Mouse (Mus musculus) layer of hippocampus, adult 18-20 months (tissue): ENCODE measurements around the gene Nyap1. TPM values are rescaled to one million over a fixed set of nuclear protein-coding genes. Genes with fewer than 3 reads are reported as not detected.
"Not testable (repeated sequence)": the region's sequence is repeated elsewhere in the genome, so short reads cannot be mapped to it uniquely, and the experiment has no call there.

Source experiments
- DNase-seq, 2 experiments: peaks; one replicate each; pipeline ENCODE4 v3.0.0; 2022; ENCODE audit warnings: low spot score in 2 of 2
- total RNA-seq, 2 experiments: library from RNA; stranded (reverse); gene quantifications; 2 replicates each; pipeline ENCODE4 v1.2.3; 2021

Nyap1 gene
- total RNA-seq, 2 experiments from 2014 or later, result 72.6 to 74.4 TPM

DNA sequence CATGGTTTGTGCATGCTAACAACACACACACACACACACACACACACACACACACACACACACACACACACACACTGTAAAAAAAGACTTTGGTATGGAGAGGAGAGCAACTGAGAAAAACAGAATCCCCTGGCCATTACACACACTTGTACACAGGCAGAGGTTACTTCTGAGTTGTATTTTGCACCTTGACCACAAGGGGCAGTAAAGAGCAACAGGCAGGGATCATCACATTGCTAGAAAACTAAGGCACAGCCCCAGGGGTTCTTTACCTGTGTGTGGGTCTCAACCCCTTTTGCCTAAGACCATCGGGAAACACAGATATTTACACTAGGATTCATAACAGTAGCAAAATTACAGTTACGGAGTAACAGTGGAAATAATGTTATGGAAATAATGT lies 29.3 kb upstream of the Nyap1 start:
- no peak for DNase-seq

DNA sequence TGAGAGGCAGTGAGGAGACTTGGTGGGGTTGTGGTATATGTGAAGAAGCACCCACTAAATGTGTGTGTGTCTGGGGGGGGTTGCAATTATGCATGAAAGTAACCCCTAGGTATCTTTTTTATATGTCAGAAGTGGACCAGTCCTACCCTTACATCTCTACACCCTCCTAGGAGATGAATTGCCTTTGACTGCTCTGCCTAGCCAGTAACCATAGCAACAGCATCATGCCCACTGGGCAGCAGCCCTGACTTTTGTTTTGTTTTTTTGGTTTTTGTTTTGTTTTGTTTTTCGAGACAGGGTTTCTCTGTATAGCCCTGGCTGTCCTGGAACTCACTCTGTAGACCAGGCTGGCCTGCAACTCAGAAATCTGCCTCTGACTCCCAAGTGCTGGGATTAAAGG lies 27.1 kb upstream of the Nyap1 start:
- no peak for DNase-seq

DNA sequence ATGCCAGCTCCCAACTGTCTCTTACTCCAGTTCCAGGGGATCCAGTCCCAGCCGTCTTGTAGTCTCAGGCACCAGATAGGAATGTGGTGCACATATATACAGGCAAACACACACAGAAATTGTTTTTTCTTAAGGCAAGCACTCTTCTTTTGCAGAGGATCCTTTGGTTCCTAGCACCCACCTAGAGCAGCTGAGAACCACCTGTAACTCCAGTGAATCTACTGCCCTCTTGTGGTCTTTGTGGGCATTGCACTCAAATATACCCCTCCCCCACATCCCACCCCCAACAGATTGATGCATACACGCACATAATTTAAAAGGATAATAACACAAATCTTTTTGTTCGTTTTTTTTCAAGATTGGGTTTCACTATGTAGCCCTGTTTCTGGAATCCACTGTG lies 24.9 kb upstream of the Nyap1 start:
- DNase-seq, result no peak

DNA sequence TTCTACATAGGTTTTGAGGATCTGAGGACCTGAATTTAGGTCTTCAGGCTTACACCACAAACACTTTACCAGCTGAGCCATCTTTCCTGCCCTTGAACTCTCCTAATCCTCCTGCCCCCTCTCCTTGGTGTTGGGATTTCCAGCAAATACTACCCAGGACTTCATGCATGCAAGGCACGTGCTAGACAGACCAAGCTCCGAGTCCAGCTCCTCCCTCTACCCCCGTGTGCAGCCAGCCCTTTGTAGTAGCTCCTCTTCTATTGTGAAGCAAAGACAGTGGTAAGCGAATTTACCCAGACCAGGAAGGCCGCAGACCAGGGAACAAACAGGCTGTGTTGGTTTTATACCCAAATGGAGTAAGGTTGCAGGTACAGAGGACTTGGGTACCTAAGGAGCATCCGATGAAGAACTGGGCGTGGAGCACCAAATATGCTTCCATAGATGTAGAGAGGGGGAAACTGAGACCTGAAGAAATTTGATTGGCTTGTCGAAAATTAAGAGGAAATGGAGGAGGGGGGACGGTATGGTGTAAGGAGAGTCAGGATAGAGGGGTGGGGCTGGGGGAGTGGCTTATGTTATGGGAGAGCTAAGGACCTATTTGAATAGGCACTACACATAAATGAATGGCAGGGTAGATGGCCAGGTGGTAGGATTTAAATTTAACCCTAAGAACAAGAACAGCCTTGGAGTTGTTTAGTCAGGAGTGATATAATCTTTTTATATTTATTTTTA lies 23.4 kb upstream of the Nyap1 start:
- DNase-seq, result no peak

DNA sequence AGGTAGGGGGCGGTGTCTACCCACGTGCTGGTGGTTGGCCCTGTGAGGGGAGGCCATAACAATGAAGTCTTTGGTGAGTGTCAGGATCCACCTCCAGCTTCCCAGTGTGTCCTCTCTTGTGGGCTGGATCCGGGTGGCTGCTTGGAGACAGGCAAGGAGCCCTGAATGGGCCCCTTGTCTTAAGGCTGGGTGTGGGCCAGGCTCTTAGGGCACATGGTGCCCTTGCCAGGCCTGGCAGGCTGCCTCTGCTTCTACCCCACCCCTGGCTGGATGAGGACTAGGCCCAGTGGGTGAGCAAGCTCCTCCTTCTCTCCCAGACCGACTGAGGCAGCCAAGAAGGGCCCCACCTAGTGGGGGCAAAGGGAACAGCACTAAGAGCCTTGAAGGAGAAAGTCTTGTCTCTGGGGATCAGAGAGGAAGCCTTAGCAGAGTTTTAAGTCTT lies 18.6 kb upstream of the Nyap1 start:
- DNase-seq, result peak; percentile 81 to 93

DNA sequence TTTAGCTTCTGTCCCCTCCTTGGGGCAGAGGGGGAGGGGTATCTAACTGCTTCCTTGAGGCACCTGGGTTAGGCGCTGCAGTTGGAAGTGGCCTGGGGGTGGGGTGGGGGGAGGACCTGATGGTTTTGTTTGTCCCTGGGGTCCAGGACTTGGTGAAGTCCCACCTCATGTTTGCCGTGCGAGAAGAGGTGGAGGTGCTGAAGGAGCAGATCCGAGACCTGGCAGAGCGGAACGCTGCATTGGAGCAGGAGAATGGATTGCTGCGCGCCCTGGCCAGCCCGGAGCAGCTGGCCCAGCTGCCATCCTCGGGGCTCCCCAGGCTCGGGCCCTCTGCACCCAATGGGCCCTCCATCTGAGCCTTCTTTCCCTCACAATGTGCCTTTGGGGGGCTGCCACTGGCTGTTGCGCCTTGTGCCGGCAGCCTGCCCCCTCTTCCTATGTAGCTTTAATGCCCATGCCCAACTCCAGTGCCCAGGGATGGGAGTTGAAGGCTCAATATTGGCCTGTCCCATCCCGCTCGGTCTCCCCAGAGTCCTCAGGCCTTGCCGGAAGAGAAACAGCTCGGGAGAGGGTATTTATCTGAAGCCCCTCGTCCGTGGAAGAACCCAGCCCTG lies 17.6 kb upstream of the Nyap1 start:
- no peak for DNase-seq

DNA sequence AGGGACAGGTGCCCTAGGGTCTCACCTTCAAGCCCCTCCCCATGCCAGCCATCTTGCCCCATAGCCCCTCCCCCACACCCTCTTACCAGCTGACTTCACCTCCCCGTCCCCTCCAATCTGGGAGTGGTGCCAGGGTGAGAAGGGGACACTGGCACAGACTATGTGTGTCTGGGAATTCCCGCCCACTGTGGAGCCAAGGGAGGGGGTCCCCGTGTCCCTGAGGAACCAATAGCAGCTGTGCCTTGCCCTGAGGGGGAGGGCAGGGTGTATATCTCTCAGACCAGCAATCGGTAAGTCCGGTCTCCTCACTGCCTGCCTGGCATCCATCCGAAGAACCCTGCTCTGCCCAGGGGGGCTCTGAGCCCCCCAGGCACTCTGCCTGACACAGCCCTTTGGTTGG lies 16.5 kb upstream of the Nyap1 start:
- DNase-seq, result peak; percentile 66 to 86

DNA sequence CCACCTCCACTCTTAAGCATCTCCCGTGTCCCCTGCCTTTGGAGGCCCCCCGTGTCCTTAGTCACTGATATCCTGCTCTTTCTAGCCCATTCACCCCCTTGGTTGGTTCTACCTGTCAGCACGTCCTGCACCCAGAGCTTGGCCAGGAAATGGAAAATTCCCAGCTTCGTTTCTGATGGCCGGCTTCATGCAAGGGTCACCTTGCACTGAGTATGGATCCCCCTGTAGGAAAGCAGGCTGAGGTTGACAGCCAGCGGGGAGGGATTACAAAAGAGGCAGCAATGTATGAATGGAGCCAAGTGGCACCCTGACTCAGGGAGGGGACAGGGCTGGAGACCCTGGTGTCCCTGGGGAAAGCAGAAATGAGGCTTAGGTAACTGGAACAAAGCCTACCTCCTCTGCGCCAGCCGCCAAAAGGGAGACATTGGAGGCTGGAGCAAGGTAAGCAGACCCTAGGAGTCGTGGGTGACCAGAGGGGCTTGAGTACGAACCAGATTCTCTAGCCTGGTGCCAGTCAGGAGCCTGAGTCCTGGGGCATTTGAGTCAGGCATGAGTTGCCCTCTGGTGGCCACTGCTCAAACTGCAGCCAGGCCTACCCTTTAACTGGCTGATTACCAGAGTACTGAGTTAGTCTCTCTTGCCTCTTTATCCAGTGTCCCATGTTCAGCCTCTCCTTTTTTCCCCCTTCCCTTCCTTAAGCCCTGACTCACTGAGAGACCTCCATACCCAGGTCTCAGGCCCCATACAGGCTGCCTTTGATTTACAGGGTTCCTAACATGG lies 15.7 kb upstream of the Nyap1 start:
- peak; percentile 68 to 96 for DNase-seq

DNA sequence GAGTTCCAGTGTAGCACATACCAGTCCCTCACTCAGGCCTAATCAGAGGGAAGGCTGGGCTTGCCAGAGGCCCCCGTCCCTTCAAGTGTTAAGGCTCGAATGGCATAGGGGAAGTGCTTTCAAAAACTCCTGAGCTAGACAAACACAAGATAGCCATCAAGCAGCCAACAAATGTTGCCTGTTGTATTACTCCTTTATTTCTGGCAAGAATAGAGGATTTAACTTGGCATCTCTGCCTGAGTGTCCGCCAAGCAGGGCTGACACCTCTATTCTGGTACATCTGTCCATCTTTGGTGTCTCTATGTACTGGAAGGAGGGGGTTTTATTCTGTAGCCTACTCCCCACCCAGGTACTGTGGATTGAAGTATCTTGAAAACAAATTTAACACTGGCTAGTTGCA lies 14.7 kb upstream of the Nyap1 start:
- no peak for DNase-seq

DNA sequence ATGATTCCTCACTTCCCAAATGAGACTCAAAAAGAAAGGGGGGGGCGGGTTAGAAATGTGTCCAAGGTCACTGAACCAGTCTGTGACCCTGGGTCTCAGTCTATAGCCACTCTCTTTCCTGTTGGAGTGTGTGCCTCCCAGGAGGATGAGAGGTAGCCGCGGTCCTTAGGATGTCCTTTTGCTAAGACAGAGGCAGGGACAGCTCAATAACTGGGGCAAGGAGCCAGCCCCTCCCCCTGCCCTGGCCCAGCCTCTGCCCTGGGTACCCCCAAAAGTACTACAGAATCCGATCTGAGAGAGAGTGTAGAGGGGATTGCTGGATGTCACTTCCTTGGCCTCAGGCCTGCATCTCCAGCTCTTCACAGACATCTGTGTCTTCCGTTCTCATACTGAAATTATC lies 14.0 kb upstream of the Nyap1 start:
- no peak for DNase-seq

DNA sequence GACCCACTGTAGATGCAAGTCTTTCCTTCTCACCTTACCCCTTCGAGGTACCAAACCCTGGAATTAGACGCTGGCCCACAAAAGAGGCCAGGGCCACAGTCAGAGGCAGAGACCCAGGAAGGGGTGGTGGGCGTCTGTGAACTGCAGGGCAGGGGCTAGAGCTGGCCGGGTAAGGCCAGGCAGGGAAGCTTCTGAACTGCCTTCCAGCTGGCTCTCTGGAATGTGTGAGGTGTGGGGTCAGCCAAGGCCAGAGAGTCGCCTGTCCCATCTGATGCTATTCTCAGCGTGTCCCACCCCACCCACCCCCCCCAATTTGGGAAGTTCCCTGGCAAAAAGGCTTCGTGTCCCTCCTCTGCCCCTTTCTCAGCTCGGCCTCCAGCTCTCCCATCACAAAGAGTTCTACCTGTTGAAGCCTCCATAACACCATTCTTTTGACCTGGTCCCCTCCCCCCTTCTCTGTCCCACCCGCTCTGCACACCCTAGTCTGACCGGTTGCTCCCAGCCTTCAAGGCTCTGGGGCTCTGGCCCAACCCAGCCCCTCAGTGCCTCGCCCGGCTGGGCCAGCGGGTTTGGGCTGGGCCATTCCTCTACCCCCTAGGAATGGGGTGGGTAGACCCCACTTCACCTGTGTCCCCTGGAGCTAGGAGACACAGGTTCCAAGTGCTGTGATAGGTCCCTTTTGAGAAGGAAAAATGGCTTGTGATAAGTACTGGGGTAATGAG lies 11.9 kb upstream of the Nyap1 start:
- DNase-seq, result no peak

DNA sequence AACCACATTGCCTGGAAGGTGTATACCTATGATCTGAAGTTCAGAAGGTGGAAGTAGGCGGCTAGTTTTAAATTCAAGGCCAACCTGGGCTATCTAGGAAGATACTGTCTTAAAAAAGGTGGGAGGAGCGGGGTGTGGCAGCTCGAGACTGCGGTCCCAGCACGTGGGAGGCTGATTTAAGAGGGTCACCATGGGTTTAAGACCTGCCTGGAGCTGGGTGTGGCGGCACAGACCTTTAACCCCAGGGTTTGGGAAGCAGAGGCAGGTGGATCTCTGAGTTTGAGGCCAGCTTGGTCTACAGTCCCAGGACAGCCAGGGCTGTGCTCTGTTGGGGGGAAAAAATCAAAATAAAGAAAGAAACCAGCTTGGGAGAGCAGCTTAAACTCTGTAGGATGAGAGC lies 10.6 kb upstream of the Nyap1 start:
- DNase-seq, result no peak

DNA sequence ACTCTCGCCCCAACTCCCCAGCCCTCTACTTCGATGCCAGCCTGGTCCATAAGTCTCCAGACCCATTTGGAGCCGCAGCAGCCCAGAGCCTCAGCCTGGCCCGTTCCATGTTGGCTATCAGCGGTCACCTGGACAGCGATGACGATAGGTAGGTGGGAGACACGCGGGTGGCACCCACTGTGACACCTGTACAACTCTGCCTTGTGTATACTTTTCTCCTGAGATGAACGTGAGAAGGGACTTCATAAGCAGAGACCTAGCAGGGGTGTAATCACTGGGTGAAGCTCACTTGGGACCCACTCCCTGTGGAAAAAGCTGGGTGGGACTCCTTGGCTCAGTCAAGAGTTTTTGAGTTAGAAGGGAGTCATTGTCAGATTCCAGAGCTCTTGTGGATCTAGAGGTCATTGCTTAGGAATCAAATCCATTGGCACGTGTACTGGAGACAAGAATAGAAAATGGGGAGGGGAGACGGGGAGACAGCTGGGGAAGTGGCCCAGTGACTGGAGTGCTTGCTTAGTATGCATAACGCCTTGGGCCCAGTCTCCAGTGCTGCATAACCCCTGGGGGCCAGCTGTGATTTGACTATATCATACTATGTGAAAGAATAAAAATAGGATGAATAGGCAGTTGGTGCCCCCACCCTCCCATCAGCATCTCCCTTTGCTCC lies 9.9 kb upstream of the Nyap1 start:
- no peak for DNase-seq

DNA sequence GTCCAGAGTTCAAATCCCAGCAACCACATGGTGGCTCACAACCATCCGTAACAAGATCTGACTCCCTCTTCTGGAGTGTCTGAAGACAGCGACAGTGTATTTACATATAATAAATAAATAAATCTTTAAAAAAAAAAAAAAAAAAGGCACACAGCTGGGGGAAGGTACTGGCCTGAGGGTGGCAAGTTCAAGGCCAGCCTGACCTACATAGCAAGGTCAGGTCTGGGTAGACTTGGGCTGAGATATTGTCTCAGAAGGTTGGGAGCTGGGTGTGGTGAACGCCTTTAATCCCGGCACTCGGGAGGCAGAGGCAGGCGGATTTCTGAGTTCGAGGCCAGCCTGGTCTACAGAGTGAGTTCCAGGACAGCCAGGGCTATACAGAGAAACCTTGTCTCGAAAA lies 8.8 kb upstream of the Nyap1 start:
- DNase-seq, result not testable (repeated sequence)

DNA sequence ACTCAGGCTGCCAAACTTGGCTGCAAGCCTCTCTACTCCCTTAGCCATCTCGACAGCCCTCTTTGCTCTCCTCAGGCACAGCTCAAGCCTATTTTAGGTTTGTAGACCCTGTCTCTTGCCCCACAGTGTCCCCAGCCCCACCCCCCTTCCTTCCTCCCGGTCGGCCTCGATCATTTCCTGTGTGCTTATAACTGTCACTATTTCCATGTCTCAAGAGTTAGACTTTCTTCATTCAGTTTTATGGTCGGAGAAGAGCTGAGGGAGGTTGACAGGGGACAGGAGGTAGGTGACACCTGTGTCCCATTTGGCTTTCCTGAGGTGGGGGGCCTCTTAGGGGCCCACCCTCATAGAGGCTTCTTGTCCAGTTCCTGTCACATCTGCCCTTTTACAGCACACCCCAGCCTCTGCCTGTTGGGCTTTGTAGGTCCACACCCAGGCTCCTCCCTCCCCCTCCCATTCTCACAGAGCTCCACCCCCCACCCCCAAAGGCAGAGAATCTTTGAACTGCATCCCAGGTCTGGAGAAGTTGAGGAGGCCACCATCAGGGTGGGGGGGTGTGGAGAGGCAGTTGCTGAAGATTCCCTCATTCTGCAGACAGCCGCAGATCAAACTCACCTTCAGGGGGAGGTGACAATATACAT lies 7.9 kb upstream of the Nyap1 start:
- DNase-seq, result no peak

DNA sequence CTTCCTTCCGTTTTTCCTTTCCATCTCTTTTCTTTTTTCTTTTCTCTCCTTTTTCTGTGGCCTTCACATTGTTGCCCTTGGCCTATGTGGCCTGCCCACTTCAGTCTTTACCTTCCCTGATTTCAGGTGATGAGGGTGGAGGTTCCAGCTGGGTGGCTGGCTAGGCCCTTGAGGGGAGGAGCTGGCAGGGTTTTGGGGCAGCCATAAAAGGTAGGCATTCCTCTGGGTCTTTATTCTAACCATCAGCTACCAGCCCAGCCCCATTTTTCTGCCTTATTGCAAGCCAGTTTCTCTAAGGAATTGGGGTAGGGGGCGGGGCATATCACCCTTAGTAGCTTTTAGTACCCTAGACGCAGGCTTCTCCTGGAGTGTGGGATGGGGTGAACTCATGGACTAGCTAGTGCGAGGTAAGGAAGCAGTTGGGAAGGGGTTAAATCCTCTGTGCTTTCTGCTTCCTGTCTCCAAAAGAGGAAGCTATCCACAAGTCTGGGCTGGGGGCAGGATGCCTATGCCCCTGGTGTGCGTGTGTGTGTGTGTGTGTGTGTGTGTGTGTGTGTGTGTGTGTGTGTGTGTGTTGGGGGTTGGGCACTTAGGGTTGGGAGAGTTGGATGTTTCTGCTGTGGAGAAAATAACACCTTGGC lies 6.8 kb upstream of the Nyap1 start:
- no peak for DNase-seq

DNA sequence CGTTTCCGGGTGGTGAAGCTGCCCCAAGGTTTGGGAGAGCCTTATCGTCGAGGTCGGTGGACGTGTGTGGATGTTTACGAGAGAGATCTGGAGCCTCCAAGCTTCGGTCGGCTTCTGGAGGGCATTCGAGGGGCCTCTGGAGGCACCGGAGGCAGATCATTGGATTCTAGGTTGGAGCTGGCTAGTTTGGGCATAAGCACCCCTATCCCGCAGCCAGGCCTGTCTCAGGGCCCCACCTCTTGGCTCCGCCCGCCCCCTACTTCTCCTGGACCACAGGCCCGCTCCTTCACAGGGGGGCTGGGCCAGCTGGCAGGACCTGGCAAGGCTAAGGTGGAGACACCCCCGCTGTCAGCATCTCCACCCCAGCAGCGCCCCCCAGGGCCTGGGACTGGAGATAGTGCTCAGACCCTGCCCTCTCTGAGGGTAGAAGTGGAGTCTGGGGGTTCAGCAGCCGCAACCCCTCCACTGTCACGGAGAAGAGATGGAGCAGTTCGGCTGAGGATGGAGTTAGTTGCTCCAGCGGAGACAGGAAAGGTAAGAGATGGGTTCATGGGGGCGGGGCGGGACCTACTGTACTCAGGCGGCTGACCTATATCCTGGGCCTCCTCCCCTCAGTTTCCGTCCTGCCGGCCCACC lies 6.0 kb upstream of the Nyap1 start:
- no peak for DNase-seq

DNA sequence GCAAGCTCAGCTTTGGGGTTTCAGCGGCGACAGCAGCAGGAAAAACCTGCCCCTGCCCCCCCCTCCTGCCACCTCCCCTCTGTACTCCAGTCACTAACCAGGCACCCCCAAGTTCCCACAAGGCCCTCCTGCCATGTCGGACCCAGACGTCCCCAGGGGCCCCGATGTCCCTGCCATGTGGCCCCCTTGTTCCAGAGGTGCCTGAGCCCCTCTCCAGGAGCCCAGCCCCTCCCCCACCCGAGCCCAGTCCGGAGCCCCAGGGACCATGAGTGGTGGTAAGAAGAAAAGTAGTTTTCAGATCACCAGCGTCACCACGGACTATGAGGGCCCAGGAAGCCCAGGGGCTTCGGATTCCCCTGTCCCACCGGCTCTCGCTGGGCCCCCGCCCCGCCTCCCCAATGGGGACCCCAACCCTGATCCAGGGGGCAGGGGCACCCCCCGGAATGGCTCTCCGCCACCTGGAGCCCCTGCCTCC lies 5.5 kb upstream of the Nyap1 start:
- no peak for DNase-seq

DNA sequence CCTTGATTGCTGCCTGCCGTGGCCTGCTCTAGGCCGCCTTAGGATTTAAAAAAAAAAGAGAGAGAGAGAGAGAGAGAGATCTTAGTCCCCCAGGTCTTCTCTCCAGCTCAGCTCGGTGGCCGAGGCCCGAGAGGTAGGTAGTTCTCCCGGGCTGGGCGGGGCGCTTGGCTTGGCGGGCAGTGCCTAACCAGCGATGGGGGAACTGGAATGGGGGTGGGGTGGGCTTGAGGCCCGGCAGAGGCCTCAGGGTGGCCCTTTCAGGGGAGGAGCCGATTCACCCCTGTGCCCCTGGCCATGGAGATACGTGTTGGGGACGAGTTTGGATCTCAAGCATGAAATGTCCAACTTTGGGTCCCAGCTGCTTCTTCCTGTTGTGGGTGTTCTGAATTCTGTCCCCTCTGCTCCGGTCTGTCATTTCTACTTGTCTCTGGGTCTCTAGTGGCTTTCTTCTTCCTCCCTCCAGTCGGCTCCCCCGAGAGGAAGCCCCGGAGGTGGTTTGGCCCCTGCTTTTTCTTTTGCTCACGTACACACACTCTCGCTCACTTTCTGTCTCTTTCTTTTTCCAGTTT lies 5.0 kb upstream of the Nyap1 start:
- no peak for DNase-seq
